Mouse (Mus musculus) T-helper 1 cell (primary cell): Measurements from ENCODE around the gene Pou4f2.

Experiments
- in situ Hi-C: fragments of 300-600 bp; cut with MboI, MseI; formaldehyde crosslinking; loops from one replicate; pipeline ENCODE4 v1.15.1; 2025; ENCODE audit warnings: high pct_unique_total_duplicates

Pou4f2 gene

GRCm38 (mm10) chr8:78420101-78420503 is 16.3 kb downstream of the Pou4f2 start:
- in situ Hi-C loops, result no loop called here

- in situ Hi-C loops, result no loop called here
These were observed 17.2 kb downstream of the Pou4f2 start for GRCm38 (mm10) chr8:78419272-78419671.

- in situ Hi-C loops, result no loop called here
These were observed 45.7 kb downstream of the Pou4f2 start for GRCm38 (mm10) chr8:78390756-78391155.
